ENCODE assay signal across 16 mouse cellular contexts in genomic region chr4:44536794-44537193, GRCm38 (mm10).
DNase-seq lines count a peak whose midpoint lies in the region; ATAC-seq lines count a peak whose summit lies in the region.
"Had no signal": no experiment of that assay in that cellular context is flagged by ENCODE, and none has a peak within 500 bp of the region (broad histone marks: within the 10 kb centered on the region; RNA-seq: fewer than 3 reads in every experiment).

No protein-coding gene starts in this region.

- H3K27ac ChIP-seq in hindbrain, embryonic 13.5 days, result 0 out of 2 replicates have a peak overlapping the region, but pooled peaks have one; percentile 40
- H3K27ac ChIP-seq in hindbrain, embryonic 11.5 days (ENCODE audit: low read depth, low read length), result no peak overlapping the region
- no peak overlapping the region for H3K27ac ChIP-seq in embryonic facial prominence, embryonic 10.5 days (replicated peaks)
- H3K27ac ChIP-seq: liver, embryonic 12.5 days; stomach, postnatal 0 days had no signal

- peak; percentile 55; the same call in 1 of the 2 replicates for ATAC-seq in hindbrain, embryonic 13.5 days (ENCODE audit: low FRiP score)
- no peak for ATAC-seq in hindbrain, embryonic 11.5 days (ENCODE audit: low FRiP score)
- ATAC-seq: intestine, postnatal 0 days; liver, embryonic 12.5 days; Patski had no signal

- 61% methylated on average over 4 of the region's 4 CpGs for WGBS in hindbrain, embryonic 13.5 days
- 90% methylated on average over 4 of the region's 4 CpGs for WGBS in hindbrain, embryonic 11.5 days
- WGBS in embryonic facial prominence, embryonic 10.5 days, result 82% methylated on average over 4 of the region's 4 CpGs

- H3K9me3 ChIP-seq in hindbrain, embryonic 13.5 days, result no peaks in the 10 kb centered on the region
- no peaks in the 10 kb centered on the region for H3K9me3 ChIP-seq in hindbrain, embryonic 11.5 days (ENCODE audit: control insufficient read depth, low read length)
- no peaks in the 10 kb centered on the region for H3K9me3 ChIP-seq in embryonic facial prominence, embryonic 10.5 days
- H3K9me3 ChIP-seq: liver, embryonic 12.5 days had no signal

- no peaks in the 10 kb centered on the region for H3K36me3 ChIP-seq in hindbrain, embryonic 13.5 days
- H3K36me3 ChIP-seq in hindbrain, embryonic 11.5 days (ENCODE audit: control insufficient read depth, insufficient read depth, low read length), result no peaks in the 10 kb centered on the region
- H3K36me3 ChIP-seq in embryonic facial prominence, embryonic 10.5 days (replicated peaks), result no peaks in the 10 kb centered on the region
- H3K36me3 ChIP-seq: liver, embryonic 12.5 days had no signal

- H3K27me3 ChIP-seq in hindbrain, embryonic 13.5 days, result peaks cover 11% of the 10 kb centered on the region; the same call in 1 of the 2 replicates
- no peaks in the 10 kb centered on the region for H3K27me3 ChIP-seq in hindbrain, embryonic 11.5 days (ENCODE audit: control insufficient read depth, insufficient read depth, low read length)
- H3K27me3 ChIP-seq in embryonic facial prominence, embryonic 10.5 days (replicated peaks; ENCODE audit: low read depth, poor library complexity, severe bottlenecking), result no peaks in the 10 kb centered on the region
- H3K27me3 ChIP-seq: CH12.LX; liver, embryonic 12.5 days had no signal

- no peak overlapping the region for H3K4me2 ChIP-seq in hindbrain, embryonic 13.5 days
- no peak overlapping the region for H3K4me2 ChIP-seq in hindbrain, embryonic 11.5 days (replicated peaks; ENCODE audit: low read depth, low read length)
- H3K4me2 ChIP-seq: liver, embryonic 12.5 days had no signal

- H3K4me1 ChIP-seq in hindbrain, embryonic 13.5 days (replicated peaks), result peaks cover 46% of the 10 kb centered on the region
- H3K4me1 ChIP-seq in hindbrain, embryonic 11.5 days (replicated peaks; ENCODE audit: control insufficient read depth, insufficient read depth, low read length), result no peaks in the 10 kb centered on the region
- peaks cover 29% of the 10 kb centered on the region for H3K4me1 ChIP-seq in embryonic facial prominence, embryonic 10.5 days
- H3K4me1 ChIP-seq: liver, embryonic 12.5 days had no signal

- H3K9ac ChIP-seq in hindbrain, embryonic 13.5 days, result no peak overlapping the region
- H3K9ac ChIP-seq in hindbrain, embryonic 11.5 days (ENCODE audit: low read depth, low read length), result no peak overlapping the region
- H3K9ac ChIP-seq: liver, embryonic 12.5 days had no signal

- H3K4me3 ChIP-seq in hindbrain, embryonic 13.5 days, result no peak overlapping the region
- H3K4me3 ChIP-seq in hindbrain, embryonic 11.5 days (ENCODE audit: low read depth, low read length), result no peak overlapping the region
- no peak overlapping the region for H3K4me3 ChIP-seq in embryonic facial prominence, embryonic 10.5 days
- H3K4me3 ChIP-seq: liver, embryonic 12.5 days had no signal

- DNase-seq in hindbrain, embryonic 11.5 days (ENCODE audit: low spot score), result no peak
- DNase-seq in right cerebral cortex, postnatal 4 days, result peak; percentile 28
- DNase-seq in right cerebral cortex, postnatal 14 days, result no peak
- DNase-seq in cerebellum, postnatal 14 days, result peak; percentile 93 to 94
- peak; percentile 9 for DNase-seq in skeletal muscle tissue, adult 2 months (ENCODE audit: low read depth, low spot score)
- no peak for DNase-seq in embryonic facial prominence, embryonic 10.5 days (ENCODE audit: low spot score)
- no peak for DNase-seq in urinary bladder, postnatal 14 days (ENCODE audit: low spot score)
- DNase-seq: heart, postnatal 14 days; spleen, adult 18-20 months; thymus, postnatal 36 days had no signal

Comparison
In these comparisons a context has a peak if more than half of its experiments do, and no peak if none do; other contexts are left out.
1. DNase-seq: peak in right cerebral cortex, postnatal 4 days (single experiment), cerebellum, postnatal 14 days (2 of 2) and skeletal muscle tissue, adult 2 months (single experiment); none in hindbrain, embryonic 11.5 days (single experiment), right cerebral cortex, postnatal 14 days (single experiment), embryonic facial prominence, embryonic 10.5 days (single experiment) and urinary bladder, postnatal 14 days (single experiment).